Comparison of ENCODE assay signal across 9 mouse cellular contexts in genomic region chr1:36830913-36831866, GRCm38 (mm10).
DNase-seq lines count a peak whose midpoint lies in the region; ATAC-seq lines count a peak whose summit lies in the region.
"Had no signal": no experiment of that assay in that cellular context is flagged by ENCODE, and none has a peak within 500 bp of the region (broad histone marks: within the 10 kb centered on the region; RNA-seq: fewer than 3 reads in every experiment).

No protein-coding gene starts in this region.

- H3K4me1 ChIP-seq in forebrain, embryonic 10.5 days = peaks cover 1% of the 10 kb centered on the region; the same call in 1 of the 2 replicates
- H3K4me1 ChIP-seq in forebrain, embryonic 11.5 days (replicated peaks; ENCODE audit: control insufficient read depth, insufficient read depth, low read length) = no peaks in the 10 kb centered on the region
- H3K4me1 ChIP-seq in limb, embryonic 12.5 days (replicated peaks) = peaks cover 11% of the 10 kb centered on the region
- H3K4me1 ChIP-seq in stomach, embryonic 14.5 days (ENCODE audit: control insufficient read depth, insufficient read depth, low read length) = no peaks in the 10 kb centered on the region

- no peak for DNase-seq in forebrain, embryonic 10.5 days (ENCODE audit: extremely low spot score, low spot score)
- no peak for DNase-seq in forebrain, embryonic 11.5 days (ENCODE audit: low spot score)
- peak; percentile 45 for DNase-seq in brain, adult 2 months (ENCODE audit: low read depth, low spot score)
- no peak for DNase-seq in cerebellum, adult 9-11 months
- no peak for DNase-seq in kidney, postnatal 14 days
- DNase-seq in lung, adult 18-20 months = no peak
- DNase-seq: left cerebral cortex, postnatal 4 days had no signal

- ATAC-seq in forebrain, embryonic 11.5 days (replicated peaks; ENCODE audit: low FRiP score) = no peak
- ATAC-seq in limb, embryonic 12.5 days (ENCODE audit: insufficient number of reproducible peaks, insufficient read depth, low FRiP score, low TSS enrichment, low read depth) = peak; percentile 75; the same call in 1 of the 2 replicates
- no peak for ATAC-seq in stomach, embryonic 14.5 days (ENCODE audit: insufficient number of reproducible peaks, insufficient read depth, low FRiP score, low read depth)

- WGBS in forebrain, embryonic 10.5 days = 74% methylated on average over 14 of the region's 14 CpGs
- WGBS in forebrain, embryonic 11.5 days = 68% methylated on average over 14 of the region's 14 CpGs
- WGBS in limb, embryonic 12.5 days = 40% methylated on average over 14 of the region's 14 CpGs
- 58% methylated on average over 14 of the region's 14 CpGs for WGBS in stomach, embryonic 14.5 days

- H3K27me3 ChIP-seq in forebrain, embryonic 10.5 days (ENCODE audit: poor library complexity, severe bottlenecking) = no peaks in the 10 kb centered on the region
- no peaks in the 10 kb centered on the region for H3K27me3 ChIP-seq in forebrain, embryonic 11.5 days (ENCODE audit: control insufficient read depth, insufficient read depth, low read length)
- H3K27me3 ChIP-seq in limb, embryonic 12.5 days = no peaks in the 10 kb centered on the region
- no peaks in the 10 kb centered on the region for H3K27me3 ChIP-seq in stomach, embryonic 14.5 days (ENCODE audit: control insufficient read depth, insufficient read depth, low read length)

- H3K9ac ChIP-seq in forebrain, embryonic 11.5 days (ENCODE audit: low read length) = no peak overlapping the region
- no peak overlapping the region for H3K9ac ChIP-seq in limb, embryonic 12.5 days (replicated peaks)
- H3K9ac ChIP-seq in stomach, embryonic 14.5 days (replicated peaks; ENCODE audit: low read depth, low read length) = no peak overlapping the region

- H3K4me3 ChIP-seq in forebrain, embryonic 10.5 days = no peak overlapping the region
- H3K4me3 ChIP-seq in forebrain, embryonic 11.5 days (ENCODE audit: low read depth, low read length) = no peak overlapping the region
- H3K4me3 ChIP-seq in limb, embryonic 12.5 days (replicated peaks) = no peak overlapping the region
- H3K4me3 ChIP-seq in stomach, embryonic 14.5 days (ENCODE audit: low read depth, low read length) = no peak overlapping the region

- 0 out of 2 replicates have a peak overlapping the region, but pooled peaks have one; percentile 40 for H3K27ac ChIP-seq in forebrain, embryonic 10.5 days
- no peak overlapping the region for H3K27ac ChIP-seq in forebrain, embryonic 11.5 days (ENCODE audit: low read depth, low read length)
- H3K27ac ChIP-seq in limb, embryonic 12.5 days = peak overlapping the region; percentile 89
- H3K27ac ChIP-seq in stomach, embryonic 14.5 days (ENCODE audit: low read length) = peak overlapping the region; percentile 48; the same call in 1 of the 2 replicates

- H3K4me2 ChIP-seq in forebrain, embryonic 11.5 days (ENCODE audit: low read depth, low read length, severe bottlenecking) = no peak overlapping the region
- H3K4me2 ChIP-seq in limb, embryonic 12.5 days = peak overlapping the region; percentile 17; the same call in 1 of the 2 replicates
- H3K4me2 ChIP-seq in stomach, embryonic 14.5 days (replicated peaks; ENCODE audit: low read depth, low read length) = no peak overlapping the region

- H3K36me3 ChIP-seq in forebrain, embryonic 10.5 days (replicated peaks) = peaks cover 71% of the 10 kb centered on the region
- H3K36me3 ChIP-seq in forebrain, embryonic 11.5 days (ENCODE audit: control insufficient read depth, insufficient read depth, low read length) = peaks cover 3% of the 10 kb centered on the region; the same call in 1 of the 2 replicates
- H3K36me3 ChIP-seq in limb, embryonic 12.5 days = peaks cover 61% of the 10 kb centered on the region
- H3K36me3 ChIP-seq in stomach, embryonic 14.5 days (ENCODE audit: control insufficient read depth, insufficient read depth, low read length) = peaks cover 53% of the 10 kb centered on the region

- H3K9me3 ChIP-seq in forebrain, embryonic 10.5 days = no peaks in the 10 kb centered on the region
- no peaks in the 10 kb centered on the region for H3K9me3 ChIP-seq in forebrain, embryonic 11.5 days (ENCODE audit: control insufficient read depth, low read length)
- H3K9me3 ChIP-seq in limb, embryonic 12.5 days = no peaks in the 10 kb centered on the region
- no peaks in the 10 kb centered on the region for H3K9me3 ChIP-seq in stomach, embryonic 14.5 days (ENCODE audit: control insufficient read depth, low read depth, low read length)
